Mouse (Mus musculus): ENCODE results near the gene Fem1a. TPM values are rescaled to one million over a fixed set of nuclear protein-coding genes. Genes with fewer than 3 reads are reported as not detected.
A peak's percentile ranks its signal among the peaks of the same experiment; 100 is the strongest.

Gene Fem1a
- polyA plus RNA-seq (2016; fragmentation: Nextera tagmentation; extraction: Ambion mirVana) = 10.2 and 10.7 TPM in 2 replicates

- H3K4me2 ChIP-seq = peak within 1 kb of the TSS; percentile 99
- ATAC-seq = peak; percentile 88
- H3K27ac ChIP-seq = peak within 1 kb of the TSS; percentile 95
- H3K4me1 ChIP-seq = peaks cover 47% of the 10 kb centered on the region
- no peaks in the 10 kb centered on the region for H3K9me3 ChIP-seq (replicated peaks)
- WGBS (ENCODE audit: insufficient replicate concordance) = under 1% methylated on average over 28 of the region's 28 CpGs
- peak within 1 kb of the TSS; percentile 78 for H3K9ac ChIP-seq
- H3K27me3 ChIP-seq (replicated peaks) = no peaks in the 10 kb centered on the region
- H3K4me3 ChIP-seq = peak within 1 kb of the TSS; percentile 85
- peaks cover 38% of the 10 kb centered on the region for H3K36me3 ChIP-seq
These were observed at the start of gene Fem1a for GRCm38 (mm10) chr17:56256239-56256881. Fem1a (plus strand) TSS chr17:56256810.

- no peak for ATAC-seq
- Histone ChIP-seq H3K4me3 (no peak overlapping the region), H3K27me3 (replicated peaks) (no peaks in the 10 kb centered on the region), H3K9me3 (replicated peaks) (no peaks in the 10 kb centered on the region), H3K27ac (no peak overlapping the region), H3K36me3 (peaks cover 99% of the 10 kb centered on the region), H3K4me1 (peaks cover 15% of the 10 kb centered on the region), H3K9ac (no peak overlapping the region), H3K4me2 (no peak overlapping the region)
- WGBS (ENCODE audit: insufficient replicate concordance) = 76% methylated on average over 6 of the region's 6 CpGs
These were observed 49.5 kb upstream of the Fem1a start for GRCm38 (mm10) chr17:56206986-56207674.

GRCm38 (mm10) chr17:56207963-56208530, 48.6 kb upstream of the Fem1a start:
- H3K27me3 ChIP-seq (replicated peaks) = no peaks in the 10 kb centered on the region
- WGBS (ENCODE audit: insufficient replicate concordance) = 73% methylated on average over 9 of the region's 9 CpGs
- no peak overlapping the region for H3K27ac ChIP-seq
- ATAC-seq = no peak
- H3K9ac ChIP-seq = no peak overlapping the region
- peaks cover 90% of the 10 kb centered on the region for H3K36me3 ChIP-seq
- no peaks in the 10 kb centered on the region for H3K9me3 ChIP-seq (replicated peaks)
- H3K4me1 ChIP-seq = peaks cover 24% of the 10 kb centered on the region
- H3K4me3 ChIP-seq = no peak overlapping the region
- H3K4me2 ChIP-seq = no peak overlapping the region

GRCm38 (mm10) chr17:56208821-56209220, 47.8 kb upstream of the Fem1a start:
- Histone ChIP-seq H3K4me3 (no peak overlapping the region), H3K9ac (no peak overlapping the region), H3K4me1 (peaks cover 29% of the 10 kb centered on the region), H3K27ac (no peak overlapping the region), H3K36me3 (peaks cover 84% of the 10 kb centered on the region), H3K9me3 (replicated peaks) (no peaks in the 10 kb centered on the region), H3K4me2 (no peak overlapping the region), H3K27me3 (replicated peaks) (no peaks in the 10 kb centered on the region)
- ATAC-seq = no peak
- 92% methylated on average over 3 of the region's 3 CpGs for WGBS (ENCODE audit: insufficient replicate concordance)

GRCm38 (mm10) chr17:56211090-56211489, 45.5 kb upstream of the Fem1a start:
- H3K9ac ChIP-seq = no peak overlapping the region
- no peak overlapping the region for H3K4me3 ChIP-seq
- WGBS (ENCODE audit: insufficient replicate concordance) = 80% methylated on average over 2 of the region's 2 CpGs
- peaks cover 72% of the 10 kb centered on the region for H3K36me3 ChIP-seq
- peaks cover 35% of the 10 kb centered on the region for H3K4me1 ChIP-seq
- no peaks in the 10 kb centered on the region for H3K9me3 ChIP-seq (replicated peaks)
- ATAC-seq = no peak
- no peak overlapping the region for H3K4me2 ChIP-seq
- H3K27ac ChIP-seq = no peak overlapping the region
- no peaks in the 10 kb centered on the region for H3K27me3 ChIP-seq (replicated peaks)

GRCm38 (mm10) chr17:56212676-56213075, 43.9 kb upstream of the Fem1a start:
- H3K27ac ChIP-seq = peak overlapping the region; percentile 53
- H3K4me2 ChIP-seq = peak overlapping the region; percentile 10; the same call in 1 of the 2 replicates
- H3K27me3 ChIP-seq (replicated peaks) = no peaks in the 10 kb centered on the region
- 31% methylated on average over 6 of the region's 6 CpGs for WGBS (ENCODE audit: insufficient replicate concordance)
- H3K4me3 ChIP-seq = no peak overlapping the region
- peak; percentile 44 for ATAC-seq
- H3K9me3 ChIP-seq (replicated peaks) = no peaks in the 10 kb centered on the region
- peaks cover 40% of the 10 kb centered on the region for H3K4me1 ChIP-seq
- peaks cover 56% of the 10 kb centered on the region for H3K36me3 ChIP-seq
- no peak overlapping the region for H3K9ac ChIP-seq

GRCm38 (mm10) chr17:56214229-56214628, 42.4 kb upstream of the Fem1a start:
- no peak overlapping the region for H3K4me3 ChIP-seq
- H3K9me3 ChIP-seq (replicated peaks) = no peaks in the 10 kb centered on the region
- peaks cover 40% of the 10 kb centered on the region for H3K36me3 ChIP-seq
- ATAC-seq = no peak
- no peak overlapping the region for H3K4me2 ChIP-seq
- WGBS (ENCODE audit: insufficient replicate concordance) = 71% methylated on average over 1 of the region's 1 CpGs
- no peak overlapping the region for H3K9ac ChIP-seq
- H3K27me3 ChIP-seq (replicated peaks) = no peaks in the 10 kb centered on the region
- H3K4me1 ChIP-seq = peaks cover 50% of the 10 kb centered on the region
- no peak overlapping the region for H3K27ac ChIP-seq

- WGBS (ENCODE audit: insufficient replicate concordance) = 62% methylated on average over 13 of the region's 13 CpGs
- no peak overlapping the region for H3K27ac ChIP-seq
- H3K27me3 ChIP-seq (replicated peaks) = no peaks in the 10 kb centered on the region; the same call in 1 of the 2 replicates
- H3K4me1 ChIP-seq = peaks cover 47% of the 10 kb centered on the region
- H3K9me3 ChIP-seq (replicated peaks) = no peaks in the 10 kb centered on the region
- H3K9ac ChIP-seq = peak overlapping the region; percentile 87
- H3K36me3 ChIP-seq = peaks cover 12% of the 10 kb centered on the region; the same call in 1 of the 2 replicates
- peak overlapping the region; percentile 83 for H3K4me3 ChIP-seq
- H3K4me2 ChIP-seq = peak overlapping the region; percentile 88
- no peak for ATAC-seq
These were observed 38.9 kb upstream of the Fem1a start for GRCm38 (mm10) chr17:56217670-56218069.

GRCm38 (mm10) chr17:56218377-56219191, 38.0 kb upstream of the Fem1a start, which contains the start of gene Dpp9:
Dpp9 (minus strand) TSS chr17:56218905.
- Histone ChIP-seq H3K9ac (peak within 1 kb of the TSS; percentile 87), H3K4me1 (peaks cover 41% of the 10 kb centered on the region), H3K36me3 (peaks cover 12% of the 10 kb centered on the region; the same call in 1 of the 2 replicates), H3K27me3 (replicated peaks) (no peaks in the 10 kb centered on the region; the same call in 1 of the 2 replicates), H3K4me3 (peak within 1 kb of the TSS; percentile 83), H3K4me2 (peak within 1 kb of the TSS; percentile 88), H3K9me3 (replicated peaks) (no peaks in the 10 kb centered on the region), H3K27ac (peak within 1 kb of the TSS; percentile 85)
- WGBS (ENCODE audit: insufficient replicate concordance) = under 1% methylated on average over 70 of the region's 78 CpGs
- ATAC-seq = peak; percentile 96

GRCm38 (mm10) chr17:56219251-56219650, 37.4 kb upstream of the Fem1a start:
- peaks cover 10% of the 10 kb centered on the region; the same call in 1 of the 2 replicates for H3K36me3 ChIP-seq
- no peaks in the 10 kb centered on the region; the same call in 1 of the 2 replicates for H3K27me3 ChIP-seq (replicated peaks)
- H3K9me3 ChIP-seq (replicated peaks) = no peaks in the 10 kb centered on the region
- H3K4me1 ChIP-seq = peaks cover 38% of the 10 kb centered on the region
- peak overlapping the region; percentile 88 for H3K4me2 ChIP-seq
- ATAC-seq = no peak
- peak overlapping the region; percentile 87 for H3K9ac ChIP-seq
- H3K4me3 ChIP-seq = peak overlapping the region; percentile 83
- H3K27ac ChIP-seq = peak overlapping the region; percentile 85
- 27% methylated on average over 12 of the region's 12 CpGs for WGBS (ENCODE audit: insufficient replicate concordance)

- peaks cover 10% of the 10 kb centered on the region; the same call in 1 of the 2 replicates for H3K36me3 ChIP-seq
- no peak for ATAC-seq
- H3K9me3 ChIP-seq (replicated peaks) = no peaks in the 10 kb centered on the region
- H3K4me1 ChIP-seq = peaks cover 39% of the 10 kb centered on the region
- no peak overlapping the region for H3K9ac ChIP-seq
- H3K4me2 ChIP-seq = peak overlapping the region; percentile 88
- H3K27ac ChIP-seq = peak overlapping the region; percentile 85; the same call in 1 of the 2 replicates
- H3K4me3 ChIP-seq = no peak overlapping the region
- WGBS (ENCODE audit: insufficient replicate concordance) = 38% methylated on average over 3 of the region's 3 CpGs
- H3K27me3 ChIP-seq (replicated peaks) = no peaks in the 10 kb centered on the region; the same call in 1 of the 2 replicates
These were observed 36.8 kb upstream of the Fem1a start for GRCm38 (mm10) chr17:56219805-56220204.

All from liver, embryonic 12.5 days (tissue).